Mouse (Mus musculus): ENCODE data around the gene Lrrc8c.

DNA sequence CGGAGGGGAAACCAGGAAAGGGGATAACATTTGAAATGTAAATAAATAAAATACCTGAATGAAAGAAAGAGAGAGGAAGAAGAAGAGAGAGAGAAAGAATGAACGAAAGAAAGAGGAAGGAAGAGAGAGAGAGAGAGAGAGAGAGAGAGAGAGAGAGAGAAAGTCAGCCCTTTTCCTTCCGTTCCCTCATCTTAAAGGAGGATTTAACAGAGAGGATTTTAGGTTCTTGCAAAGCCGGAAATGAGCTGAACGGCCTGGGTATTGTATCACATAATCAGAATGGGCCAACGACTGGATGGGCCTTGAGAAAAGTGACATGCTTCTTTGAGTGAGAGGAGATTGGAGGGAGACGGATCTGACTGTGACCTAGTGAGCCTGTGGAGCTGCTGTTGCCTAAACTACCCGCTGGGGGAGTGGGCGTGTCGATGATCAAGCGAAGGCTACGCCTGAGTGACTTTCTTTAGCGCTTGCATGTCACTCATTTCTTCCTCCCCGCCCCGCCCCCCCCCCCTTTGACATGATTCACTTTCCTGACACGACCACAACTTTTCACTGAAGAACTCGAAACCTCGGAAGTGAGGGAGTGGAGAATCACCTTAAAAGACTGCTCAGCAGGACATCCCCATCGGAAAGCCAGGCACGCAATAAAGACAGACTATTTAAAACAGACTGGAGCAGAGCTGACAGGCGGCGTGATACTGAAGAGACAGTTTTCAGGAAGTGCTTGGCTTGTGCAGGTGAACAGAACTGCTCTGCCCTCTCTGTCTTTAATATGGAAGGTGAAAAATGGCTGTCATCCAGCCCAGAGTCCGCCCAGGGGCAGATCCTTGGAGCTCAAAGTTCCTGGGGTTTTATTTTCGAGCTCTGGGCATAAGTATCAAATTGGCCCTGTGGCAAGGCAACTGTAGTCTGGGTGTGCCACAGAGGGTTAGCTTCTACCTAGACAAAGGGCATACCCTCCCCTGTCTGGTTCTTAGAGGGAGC lies 24.0 kb upstream of the Lrrc8c start:
- no peak for TF ChIP-seq ZC3H11A (IDR thresholded peaks at IDR 0.05; ENCODE audit: borderline replicate concordance, low read depth, low read length)
- no peak for TF ChIP-seq HCFC1 (IDR thresholded peaks at IDR 0.05; ENCODE audit: borderline replicate concordance, insufficient read depth, low read length)
- TF ChIP-seq MAFK (IDR thresholded peaks at IDR 0.05; ENCODE audit: insufficient read depth, low read depth, low read length) = no peak
- no peak for TF ChIP-seq ZNF384 (IDR thresholded peaks at IDR 0.05; ENCODE audit: low read depth, low read length)
- no peak for TF ChIP-seq CHD2 (IDR thresholded peaks at IDR 0.05; ENCODE audit: low read depth, low read length)
